Mouse (Mus musculus) adrenal gland (tissue): ENCODE data around the gene Abr.

Experiments
- intact Hi-C: fragments of 180-260 bp; cut with DNase I; formaldehyde crosslinking; loops from one replicate; pipeline ENCODE4 v1.15.1; 2025

Abr gene

DNA sequence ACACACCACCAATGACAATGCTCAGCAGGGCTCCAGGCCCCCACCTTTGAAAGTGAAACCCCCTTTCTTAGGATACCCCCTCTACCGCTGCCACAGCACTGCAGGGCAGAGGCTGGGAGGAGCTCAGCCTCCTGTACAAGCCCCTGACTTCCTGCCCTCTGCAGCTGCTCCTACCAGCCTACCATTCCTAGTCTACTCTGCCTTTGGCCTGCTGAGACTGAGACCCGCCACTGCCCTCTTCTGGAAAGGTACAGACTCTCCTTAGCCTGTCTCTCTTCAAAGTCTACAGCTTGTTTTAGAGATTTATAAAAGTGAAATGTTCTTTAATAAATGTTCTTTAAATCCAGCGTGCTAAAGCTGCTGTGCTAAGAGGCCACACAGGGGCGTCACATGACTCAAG lies 193.1 kb downstream of the Abr start:
- intact Hi-C loops = no loop called here

DNA sequence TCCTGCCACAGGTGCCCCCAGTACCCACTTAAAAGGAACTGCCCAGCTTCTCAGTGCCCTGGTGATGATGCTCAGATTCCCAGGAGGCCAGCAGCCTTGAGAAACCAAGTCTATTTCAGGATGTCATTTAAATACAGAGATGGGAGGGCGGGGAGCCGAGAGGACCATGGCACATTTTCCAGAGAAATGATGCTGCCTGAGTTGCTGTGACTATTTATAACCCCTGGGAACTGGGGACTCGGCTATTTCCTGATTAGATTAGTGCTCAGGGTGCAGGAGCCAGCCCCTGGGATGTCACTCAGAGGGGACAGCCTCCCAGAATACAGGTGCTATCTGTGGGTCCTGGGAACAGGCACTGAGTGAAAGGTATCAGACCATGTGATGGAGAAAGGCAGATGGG lies 194.3 kb downstream of the Abr start:
- intact Hi-C loops = no loop called here

DNA sequence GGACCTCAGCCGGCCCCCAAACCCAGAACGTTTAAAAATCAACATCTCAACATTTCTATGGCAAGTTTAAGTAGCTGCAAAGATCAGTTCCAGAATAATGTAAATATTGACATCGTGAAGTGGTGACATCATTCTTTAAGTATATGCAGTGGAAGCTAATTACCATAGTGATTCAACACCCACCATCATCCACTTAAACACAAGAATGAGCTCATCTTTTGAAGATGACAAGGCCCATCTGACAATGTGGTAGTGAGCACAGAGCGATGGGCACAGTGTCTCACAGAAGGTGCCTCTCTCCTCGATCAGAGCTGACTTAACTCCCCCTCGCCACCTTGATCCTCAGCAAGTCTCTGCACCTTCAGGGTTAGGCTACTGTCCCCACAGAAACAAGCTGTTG lies 196.4 kb downstream of the Abr start:
- intact Hi-C loops = no loop called here

DNA sequence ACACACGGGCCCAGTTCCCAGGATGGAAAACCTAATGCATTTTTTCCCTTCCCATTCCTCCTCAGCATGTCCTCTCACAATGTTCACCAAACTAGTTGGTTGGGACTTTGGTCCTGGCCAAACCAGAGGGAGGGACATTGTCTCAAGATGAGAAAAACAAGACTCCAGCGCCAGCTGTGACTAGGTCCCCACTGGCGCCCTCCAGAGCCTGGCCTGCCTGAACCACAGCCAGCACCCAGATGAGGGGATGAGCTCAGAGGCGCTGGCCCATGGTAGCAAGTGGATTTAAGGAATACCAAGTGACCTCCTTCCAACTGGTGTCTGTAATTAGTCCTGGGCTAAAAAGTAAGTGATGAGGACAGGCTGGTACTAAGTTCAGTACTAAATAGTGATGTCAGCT lies 201.2 kb downstream of the Abr start:
- intact Hi-C loops = no loop called here

DNA sequence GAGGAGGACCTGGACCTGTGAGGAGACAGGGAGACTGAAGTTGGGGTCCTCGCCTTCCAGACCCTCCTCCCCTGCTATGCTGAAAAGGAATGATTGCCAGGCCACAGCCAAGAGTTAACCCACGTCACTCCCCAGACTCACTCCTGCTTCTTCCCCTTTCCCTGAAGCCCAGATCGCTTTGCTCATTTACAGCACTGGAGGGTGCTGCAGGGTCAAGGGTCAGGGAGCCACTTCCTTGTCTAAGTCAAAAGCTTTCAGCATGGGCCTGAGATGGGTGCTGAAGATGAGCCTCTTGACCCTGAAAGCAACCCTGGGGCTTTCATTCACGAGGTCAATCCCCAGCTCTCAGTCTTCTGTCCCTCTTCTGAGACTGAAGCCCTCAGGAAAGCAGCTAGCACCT lies 202.9 kb downstream of the Abr start:
- intact Hi-C loops = no loop called here

DNA sequence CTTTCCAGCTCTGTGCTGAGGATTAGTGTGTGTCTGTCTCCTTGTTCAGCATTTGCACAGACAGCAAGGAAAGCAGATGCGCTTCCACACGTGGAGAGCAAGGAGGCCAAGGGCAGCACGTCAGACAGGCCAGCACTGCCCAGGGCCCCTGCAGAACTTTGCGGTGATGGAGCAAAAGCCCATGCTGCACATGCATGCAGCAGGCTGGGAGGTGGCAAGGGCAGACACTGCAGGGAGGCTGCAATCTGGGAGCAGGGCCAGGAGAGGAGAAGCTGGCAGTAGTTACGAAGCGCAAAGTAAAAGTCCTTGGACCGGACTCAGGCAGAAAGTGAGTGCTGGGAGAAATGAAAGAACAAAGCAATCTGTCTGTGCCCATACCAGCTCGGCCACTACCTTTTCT lies 203.7 kb downstream of the Abr start:
- intact Hi-C loops = no loop called here

DNA sequence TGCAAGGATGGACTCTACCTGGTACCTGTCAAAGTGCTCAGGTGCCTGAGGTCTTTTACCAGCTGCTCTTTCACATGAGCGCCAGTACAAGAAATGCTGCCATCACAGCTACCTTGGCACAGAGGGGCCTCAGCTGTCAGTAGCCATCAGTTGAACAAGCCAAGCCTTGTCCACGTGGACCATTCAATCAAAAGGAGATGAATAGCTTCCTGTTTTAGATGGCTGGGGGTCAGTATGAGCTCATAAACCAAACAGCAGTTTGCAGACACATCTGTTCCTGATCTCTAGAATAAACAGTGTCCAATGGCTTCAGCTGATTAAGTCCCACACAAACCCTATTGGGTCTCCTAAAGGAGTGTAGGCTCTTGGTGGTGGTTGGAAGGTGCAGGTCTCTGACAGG lies 206.1 kb downstream of the Abr start:
- intact Hi-C loops = no loop called here

DNA sequence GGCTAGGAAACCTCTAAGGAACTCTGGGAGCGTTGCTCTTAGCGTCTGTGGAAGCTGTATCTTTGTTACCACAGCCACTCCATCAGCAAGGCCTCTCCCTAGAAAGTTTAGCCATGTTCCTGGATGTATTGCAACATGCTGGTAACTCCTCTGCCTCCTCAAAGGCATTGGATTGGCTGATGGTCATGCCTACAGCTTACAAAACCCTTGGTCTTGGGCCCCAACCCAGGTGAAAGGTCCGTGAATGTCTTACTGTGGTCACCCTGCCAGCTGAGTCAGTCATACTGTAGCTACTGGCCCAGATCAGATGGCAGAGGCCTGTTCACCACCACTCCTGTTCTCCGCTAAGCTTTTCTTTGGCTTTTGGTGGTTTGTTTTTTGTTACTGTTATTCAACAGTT lies 207.1 kb downstream of the Abr start:
- intact Hi-C loops = no loop called here

DNA sequence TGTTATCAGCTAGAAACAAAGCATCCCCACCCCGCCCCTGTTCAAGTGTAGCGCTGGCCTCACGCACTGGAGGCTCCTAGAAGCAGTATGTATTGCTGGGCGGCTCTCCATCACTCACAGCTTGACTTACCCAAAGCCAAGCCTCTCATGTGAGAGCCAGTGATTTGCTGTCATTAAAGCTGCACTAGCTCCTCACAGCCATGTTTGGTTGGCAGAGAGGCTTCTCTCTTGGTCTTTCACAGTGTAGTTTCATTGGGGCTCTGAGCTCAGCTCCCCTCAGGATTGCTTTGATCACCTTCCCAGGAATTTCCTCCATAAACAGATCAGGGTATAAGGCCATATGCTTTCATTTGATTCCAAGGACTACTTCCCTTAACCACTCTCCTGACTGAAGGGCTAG lies 208.9 kb downstream of the Abr start:
- intact Hi-C loops = no loop called here

DNA sequence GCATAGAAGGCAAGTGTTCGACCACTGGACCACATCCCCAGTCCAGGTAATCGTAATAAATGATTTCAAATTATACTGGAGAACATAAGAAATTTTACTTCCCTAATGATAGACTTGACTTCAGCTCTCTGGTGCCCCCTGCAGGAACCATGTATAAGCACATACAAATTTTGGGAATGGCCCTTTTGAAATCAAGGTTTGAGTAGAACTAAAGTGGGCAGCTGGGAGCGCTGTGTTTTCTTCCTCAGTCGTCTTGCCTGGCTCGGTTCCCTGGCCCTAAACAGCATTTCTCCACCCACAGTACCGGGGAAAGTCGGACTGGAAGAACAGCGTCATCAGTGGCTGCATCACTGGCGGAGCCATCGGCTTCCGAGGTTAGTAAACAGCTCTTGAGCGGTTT lies 211.3 kb downstream of the Abr start:
- intact Hi-C loops = loop anchor here (2.0 kb wide), 1 partner anchor 44 kb away; no protein-coding TSS in a partner anchor

DNA sequence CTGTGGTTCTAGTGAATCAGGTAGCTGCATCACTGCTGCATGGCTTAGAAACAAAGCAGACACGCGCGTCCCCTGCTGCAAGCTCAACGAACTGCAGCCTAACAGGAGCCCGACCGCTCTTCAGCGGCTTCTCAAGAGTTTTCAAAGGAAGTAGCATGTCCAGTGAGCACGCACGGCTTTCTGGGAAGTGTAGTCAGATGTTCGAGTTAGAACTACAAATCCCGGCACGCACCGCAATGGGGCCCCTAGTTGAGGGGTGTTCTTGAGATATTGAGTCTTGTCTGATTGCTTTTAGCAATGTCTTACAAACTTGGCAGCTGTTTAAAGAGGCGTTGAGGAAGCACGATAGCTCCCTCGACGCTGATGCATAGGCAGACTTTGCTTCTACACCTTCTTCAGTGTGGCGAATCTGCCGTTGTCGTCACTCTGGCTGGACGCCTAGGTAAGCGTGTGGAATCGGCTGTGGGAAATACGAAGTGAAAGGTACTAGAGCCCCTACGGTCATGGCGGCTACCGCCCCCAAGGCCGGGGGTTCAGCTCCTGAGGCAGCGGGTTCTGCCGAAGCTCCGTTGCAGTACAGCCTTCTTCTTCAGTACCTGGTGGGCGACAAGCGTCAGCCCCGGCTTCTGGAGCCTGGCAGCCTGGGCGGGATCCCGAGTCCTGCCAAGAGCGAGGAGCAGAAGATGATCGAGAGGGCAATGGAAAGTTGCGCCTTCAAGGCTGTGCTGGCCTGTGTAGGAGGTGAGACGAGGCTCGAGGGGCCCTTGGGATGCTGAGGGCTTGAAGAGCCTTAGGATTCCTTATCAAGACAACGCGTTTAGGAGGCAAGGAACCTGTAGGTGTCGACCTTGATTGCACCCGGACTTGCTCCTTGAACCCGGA lies 215.2 kb downstream of the Abr start, which contains the start of gene Timm22:
Gene Timm22 (plus strand): TSS at position 251 of the 882 bp plus-strand sequence.
- intact Hi-C loops = loop anchor here (10.0 kb wide), 2 partner anchors 232 to 322 kb away; partner anchors contain the start of genes Fam57a and Vps53

DNA sequence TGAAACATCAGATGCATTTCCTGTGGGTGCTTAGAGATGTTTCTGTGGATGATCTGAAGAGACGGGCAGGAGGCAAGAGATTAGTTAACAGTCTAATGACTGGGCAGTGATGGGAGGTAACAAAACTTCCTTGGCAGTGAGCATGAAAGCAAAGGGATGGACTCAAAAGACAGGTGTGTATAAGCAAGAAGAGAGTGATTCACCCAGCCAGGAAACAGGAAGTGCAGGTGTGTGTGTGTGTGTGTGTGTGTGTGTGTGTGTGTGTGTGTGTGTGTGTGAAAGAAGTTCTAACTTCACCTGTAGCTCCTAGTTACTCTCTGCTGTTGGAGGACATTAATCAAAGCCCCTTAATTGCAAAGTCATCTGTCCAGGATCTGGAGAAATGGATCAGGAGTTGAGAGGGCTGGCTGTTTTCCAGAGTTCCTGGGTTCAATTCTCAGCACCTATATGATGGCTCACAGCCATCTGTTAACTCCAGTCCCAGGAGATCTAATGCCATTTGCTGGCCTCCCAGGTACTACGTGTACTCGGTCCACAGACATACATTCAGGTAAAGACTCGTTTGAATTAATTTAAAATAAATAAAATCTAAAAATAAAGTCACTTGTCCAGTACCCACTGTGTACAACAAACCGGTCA lies 216.4 kb downstream of the Abr start:
- intact Hi-C loops = loop anchor here (10.0 kb wide), 2 partner anchors 231 to 321 kb away; partner anchors contain the start of genes Fam57a and Vps53

DNA sequence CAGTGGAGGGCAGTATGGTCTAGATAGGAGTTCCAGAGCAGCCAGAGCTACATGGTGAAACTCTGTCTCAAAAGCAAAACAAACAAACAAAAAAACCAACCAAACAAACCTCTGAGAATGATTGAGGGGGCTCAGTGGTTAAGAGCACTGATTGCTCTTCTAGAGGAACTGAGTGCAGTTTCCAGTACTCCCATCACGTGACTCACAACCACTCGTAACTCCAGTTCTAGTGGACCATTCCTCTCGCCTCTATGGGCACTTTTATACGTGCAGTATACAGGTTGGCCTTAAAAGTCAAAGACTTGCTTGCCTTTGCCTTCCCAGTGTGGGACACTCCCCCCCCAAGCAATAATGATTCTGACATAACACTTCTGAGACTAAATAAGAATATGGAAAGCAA lies 217.0 kb downstream of the Abr start:
- intact Hi-C loops = loop anchor here (10.0 kb wide), 2 partner anchors 230 to 320 kb away; partner anchors contain the start of genes Fam57a and Vps53

DNA sequence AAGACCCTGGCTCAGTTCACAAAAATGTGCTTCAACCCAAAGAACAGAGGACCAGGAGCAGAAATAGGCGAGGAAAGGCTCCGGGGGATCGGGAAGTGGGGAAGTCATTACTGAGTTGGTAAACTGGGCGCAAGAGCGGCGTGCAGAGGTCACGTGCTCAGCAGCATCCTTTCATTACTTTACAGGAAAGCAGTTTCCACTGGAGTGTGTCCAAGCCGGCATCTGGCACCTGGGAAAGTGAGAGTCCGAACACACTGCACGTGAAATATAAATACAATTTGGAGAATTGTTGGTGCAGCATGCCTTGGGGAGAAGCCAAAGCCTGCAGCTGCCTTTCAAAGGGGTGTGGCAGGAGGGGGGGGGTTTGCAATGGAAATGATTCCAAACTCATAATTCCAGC lies 220.7 kb downstream of the Abr start:
- intact Hi-C loops = loop anchor here (2.0 to 10.0 kb wide), 3 partner anchors 149 to 317 kb away; partner anchors contain the start of genes Fam57a and Vps53

DNA sequence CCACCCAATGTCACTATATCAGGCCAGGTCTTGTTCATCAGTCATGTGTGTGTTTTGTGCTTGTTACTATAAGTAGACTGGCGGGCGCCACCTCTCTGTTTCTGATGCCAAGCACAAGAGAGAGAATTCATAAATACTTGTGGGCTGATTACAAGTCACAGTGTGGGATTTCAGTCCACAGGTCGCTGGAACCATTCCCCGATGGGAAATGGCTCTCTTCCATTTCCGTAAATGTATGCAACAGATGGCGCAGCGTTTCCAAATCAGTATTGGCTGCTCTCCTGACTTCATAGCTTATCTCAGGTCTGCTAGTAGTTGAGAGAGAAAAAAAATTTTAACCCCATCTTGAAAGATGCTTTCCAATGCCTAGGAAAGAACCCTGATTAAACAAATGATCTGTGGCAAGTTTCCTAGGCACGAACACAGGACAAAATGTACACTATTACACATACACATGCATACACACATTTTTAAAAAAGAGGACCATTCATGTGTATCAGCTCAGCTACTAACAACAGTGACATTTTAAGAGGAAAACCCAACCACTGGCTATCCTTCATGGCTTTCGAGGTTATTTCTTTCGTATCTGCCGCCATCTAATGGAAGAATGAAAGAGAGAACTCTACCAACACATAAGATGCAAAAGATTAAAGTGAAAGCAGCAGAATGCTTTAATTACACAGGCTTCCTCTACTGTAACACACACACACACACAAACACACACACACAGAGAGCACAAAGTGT lies 222.4 kb downstream of the Abr start:
- intact Hi-C loops = loop anchor here (2.0 to 10.0 kb wide), 6 partner anchors 37 to 315 kb away; partner anchors contain the start of genes Fam57a and Vps53

DNA sequence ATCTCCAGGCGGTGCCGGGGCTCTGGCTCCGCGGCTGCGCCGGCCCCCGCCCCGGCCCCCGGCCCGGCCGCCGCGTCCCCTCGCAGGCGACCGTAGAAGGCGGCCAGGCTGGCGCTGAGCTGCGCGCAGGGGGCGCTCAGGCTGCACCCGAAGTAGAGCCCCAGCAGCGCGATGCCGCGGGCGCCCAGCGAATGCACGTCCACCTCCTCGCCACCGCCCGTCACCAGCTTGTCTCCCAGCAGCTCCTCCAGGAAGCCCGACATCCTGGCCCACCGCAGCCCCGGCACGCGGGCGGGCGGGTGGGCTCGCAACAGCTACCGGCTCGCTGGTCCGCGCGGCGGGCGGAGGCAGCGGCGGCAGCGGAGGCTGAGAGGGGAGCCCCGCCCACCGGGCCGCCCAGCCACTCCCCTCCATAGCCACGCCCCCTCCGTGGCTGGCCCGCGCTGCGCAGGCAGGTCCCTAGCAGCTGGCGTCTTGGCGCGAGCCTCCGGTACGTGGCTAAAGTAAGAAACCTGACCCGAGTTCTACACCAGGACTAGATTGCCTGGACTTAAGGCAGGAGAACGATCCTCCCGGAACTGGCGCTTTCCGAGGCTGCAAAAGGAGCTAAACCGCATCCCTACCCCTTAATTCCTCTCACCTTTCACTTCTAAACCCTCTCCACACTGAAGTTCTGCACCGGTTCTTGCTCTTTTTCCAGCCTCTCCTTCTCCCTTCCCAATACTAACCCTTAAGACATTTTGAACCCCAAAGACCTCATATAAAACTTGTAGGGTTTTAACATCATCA lies 223.1 kb downstream of the Abr start, which contains the start of gene Nxn:
Gene Nxn (minus strand): TSS at position 343 of the 789 bp plus-strand sequence.
- intact Hi-C loops = loop anchor here (2.0 to 5.0 kb wide), 3 partner anchors 37 to 127 kb away; no protein-coding TSS in a partner anchor

DNA sequence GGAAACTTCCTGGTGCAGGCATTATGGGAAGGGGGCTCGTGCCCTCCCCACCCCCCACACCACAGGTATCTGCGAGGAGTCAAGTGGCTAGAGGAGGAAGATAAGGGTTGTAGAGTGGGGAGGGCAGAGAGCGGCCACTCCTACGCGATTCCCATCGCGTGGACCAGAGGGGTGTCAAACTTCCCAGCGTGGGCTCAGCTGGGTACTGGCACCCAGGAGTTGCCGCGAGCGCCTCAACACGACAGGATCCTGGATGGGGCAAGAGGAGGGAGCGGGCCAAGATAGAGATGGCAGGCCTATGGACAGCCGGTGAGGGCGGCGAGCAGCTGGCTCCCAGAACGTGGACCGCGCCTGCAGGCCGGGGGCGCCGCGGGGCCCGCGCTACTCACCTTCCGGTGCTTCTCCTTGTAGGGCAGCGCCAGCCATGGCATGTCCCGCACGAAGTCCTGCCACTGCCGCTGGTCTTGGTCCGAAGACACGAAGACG lies 223.8 kb downstream of the Abr start:
- intact Hi-C loops = loop anchor here (2.0 to 5.0 kb wide), 3 partner anchors 36 to 126 kb away; no protein-coding TSS in a partner anchor

DNA sequence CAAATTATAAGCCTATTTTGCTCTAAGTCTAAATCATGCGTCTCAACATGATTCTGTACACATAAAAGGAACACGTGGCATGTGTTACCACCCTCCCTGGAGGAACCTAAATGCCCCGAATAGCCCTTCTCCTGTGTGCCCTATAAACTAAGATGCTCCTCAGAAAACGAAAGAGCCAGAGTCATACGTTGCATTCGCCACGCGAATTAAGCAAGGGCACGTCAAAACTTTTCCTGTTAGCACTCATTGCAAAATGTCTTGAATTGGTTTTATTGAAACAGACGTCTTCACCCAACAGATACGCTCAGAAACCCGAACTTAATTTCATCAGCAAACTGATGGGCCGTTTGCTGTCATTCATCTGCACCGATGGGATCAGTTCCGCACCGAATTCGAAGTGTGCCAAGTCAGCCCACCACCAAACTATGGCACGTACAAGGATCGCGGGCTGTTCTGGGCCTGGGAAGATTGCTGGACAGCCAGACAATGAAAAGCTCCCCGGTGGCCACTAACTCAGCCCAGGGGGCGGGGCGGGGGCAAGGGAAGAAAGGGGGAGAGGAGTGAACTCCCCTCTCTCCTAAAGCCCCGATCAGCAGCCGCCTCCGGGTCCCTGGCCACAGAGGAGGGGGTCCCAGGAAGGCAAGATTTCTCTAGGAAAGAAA lies 224.3 kb downstream of the Abr start:
- intact Hi-C loops = loop anchor here (2.0 to 5.0 kb wide), 3 partner anchors 35 to 125 kb away; no protein-coding TSS in a partner anchor

DNA sequence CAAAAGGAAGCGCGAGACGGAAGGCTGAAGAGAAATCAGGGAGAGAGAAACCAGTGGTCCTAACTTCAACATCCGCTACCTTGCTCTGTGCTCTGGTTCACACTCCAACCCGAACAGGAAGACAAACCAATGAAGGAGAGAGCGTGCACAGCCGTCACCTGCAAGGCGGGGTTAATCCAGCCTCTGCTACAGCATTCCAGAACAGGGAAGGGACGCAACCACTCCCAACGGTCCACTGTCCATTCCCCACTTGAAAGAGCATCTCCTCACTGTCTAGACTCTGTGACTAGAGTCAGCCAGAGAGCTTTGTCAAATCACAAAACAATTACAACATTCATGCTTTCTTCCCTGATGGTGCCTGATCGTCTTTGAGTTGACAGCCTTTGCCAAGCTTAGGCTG lies 229.1 kb downstream of the Abr start:
- intact Hi-C loops = no loop called here

DNA sequence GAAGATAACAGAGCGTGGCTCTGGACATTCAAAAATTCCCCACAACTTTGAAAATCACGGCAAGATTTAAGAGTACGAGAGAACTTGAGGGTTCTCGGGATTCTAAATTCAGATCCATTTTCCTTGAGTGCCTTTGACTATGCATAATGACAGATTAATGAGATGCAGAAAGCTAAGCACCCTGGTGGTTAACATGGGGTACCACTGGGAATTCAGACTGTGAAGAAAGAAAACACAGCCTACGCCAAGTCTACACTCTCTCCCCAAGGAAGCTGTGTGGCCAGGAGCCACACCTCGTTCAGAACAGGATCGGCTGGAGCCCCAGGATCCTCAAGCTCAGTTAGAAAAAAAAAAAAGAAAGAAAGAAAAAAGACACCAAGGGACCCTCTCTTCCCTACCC lies 229.6 kb downstream of the Abr start:
- intact Hi-C loops = no loop called here
